Mouse (Mus musculus): ENCODE data around the gene Dusp6.

The Dusp6 gene

DNA sequence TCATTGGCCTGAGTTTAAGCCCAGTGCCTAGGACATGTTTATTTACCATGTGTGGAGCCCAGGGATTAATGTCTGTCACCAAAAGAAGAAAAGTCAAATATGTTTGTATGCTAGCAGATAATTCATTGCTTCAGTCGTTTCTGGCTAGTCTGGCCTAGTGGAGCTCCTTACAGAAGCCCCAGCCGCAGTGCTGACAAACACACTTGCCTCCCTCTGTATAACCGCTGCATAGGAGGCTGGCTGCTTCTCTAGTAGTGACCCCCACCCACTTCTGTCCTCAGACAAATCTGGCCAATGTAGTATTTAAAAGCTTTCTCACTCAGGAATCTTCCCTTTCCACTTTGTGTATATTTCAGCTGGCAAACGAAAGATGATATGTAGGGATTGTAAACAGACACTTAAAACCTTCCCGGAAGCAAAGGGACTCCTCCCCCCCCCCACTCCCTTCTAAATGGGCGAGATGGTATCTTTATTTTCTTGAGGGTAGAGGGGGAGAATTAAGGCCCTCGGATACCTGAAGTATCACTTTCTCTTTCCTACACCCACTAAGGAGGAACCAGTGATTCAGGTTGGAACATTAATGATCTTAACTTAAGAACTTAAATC, 18.3 kb upstream of the Dusp6 start:
- in situ Hi-C loops (cut with MboI, MseI), result no loop called here

DNA sequence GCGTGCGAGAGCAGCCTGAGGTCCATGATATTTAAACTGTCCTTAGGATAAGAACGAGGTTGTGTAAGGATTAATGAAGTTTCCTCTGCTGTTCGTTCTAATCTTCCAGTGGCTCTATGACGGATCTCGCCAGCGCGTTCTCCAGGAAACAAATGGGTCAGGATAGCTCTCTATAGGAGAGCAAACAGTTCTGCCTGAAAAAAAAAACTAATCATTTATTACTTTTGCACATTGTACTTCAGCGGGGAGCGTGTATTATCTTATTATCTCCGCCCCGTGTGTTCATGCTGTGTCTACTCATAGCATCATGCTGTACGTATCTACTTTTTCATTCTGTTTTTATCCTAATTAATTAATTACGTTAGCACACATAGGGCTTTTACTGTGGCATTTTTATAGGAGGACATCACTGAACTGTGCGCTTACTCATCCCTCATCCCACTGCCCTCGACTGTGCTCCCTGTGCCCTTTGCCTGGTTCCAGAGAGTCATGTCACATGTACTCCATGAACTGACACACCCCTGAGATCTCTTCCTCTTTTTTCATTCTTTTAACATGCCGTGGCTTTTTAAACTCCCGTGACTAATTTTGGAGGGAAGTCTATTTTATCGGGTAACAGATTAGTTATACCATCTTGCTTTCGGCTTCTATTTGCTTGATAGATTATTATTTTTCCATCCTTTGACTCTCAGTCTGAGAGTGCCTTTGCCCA, 16.1 kb upstream of the Dusp6 start:
- in situ Hi-C loops (cut with MboI, MseI), result no loop called here

DNA sequence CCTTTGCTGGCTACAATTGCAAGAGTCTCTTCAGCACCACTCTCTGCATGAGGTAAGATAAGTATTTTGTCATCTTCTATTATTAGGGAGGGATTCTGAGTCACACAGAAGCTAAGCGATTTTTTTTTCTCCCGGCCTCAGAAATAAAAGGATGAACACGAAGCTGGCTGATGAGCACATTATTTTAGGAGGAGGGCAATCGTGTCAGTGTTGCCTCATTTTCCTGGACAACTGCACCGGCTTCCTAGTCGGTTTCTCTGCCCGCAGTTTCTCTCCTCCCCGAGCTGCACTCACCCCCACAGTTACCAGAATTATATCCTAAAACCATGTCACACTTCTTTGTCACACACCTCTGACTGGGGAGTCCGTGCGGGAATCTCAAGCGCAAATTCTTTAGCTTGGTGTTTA, 12.2 kb upstream of the Dusp6 start:
- in situ Hi-C loops (cut with MboI, MseI), result no loop called here

DNA sequence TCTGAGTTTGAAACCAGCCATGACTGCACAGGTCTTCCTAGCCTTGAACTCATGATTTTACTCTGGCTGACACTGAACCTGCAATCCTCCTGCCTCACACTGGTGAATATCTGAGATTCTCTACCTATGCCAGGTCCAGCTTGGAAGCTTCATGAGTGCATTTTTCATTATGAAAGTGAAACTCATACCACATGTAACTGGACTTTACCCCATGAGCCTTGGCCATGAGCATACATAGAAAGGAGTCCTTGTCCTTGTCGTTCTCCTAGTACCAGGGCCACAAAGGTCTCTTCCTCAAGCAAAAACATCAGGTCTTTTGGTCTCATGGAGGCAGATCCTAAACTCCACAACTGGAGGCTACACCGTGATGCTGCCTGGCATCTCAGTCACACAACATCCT, 9.6 kb upstream of the Dusp6 start:
- in situ Hi-C loops (cut with MboI, MseI), result no loop called here

DNA sequence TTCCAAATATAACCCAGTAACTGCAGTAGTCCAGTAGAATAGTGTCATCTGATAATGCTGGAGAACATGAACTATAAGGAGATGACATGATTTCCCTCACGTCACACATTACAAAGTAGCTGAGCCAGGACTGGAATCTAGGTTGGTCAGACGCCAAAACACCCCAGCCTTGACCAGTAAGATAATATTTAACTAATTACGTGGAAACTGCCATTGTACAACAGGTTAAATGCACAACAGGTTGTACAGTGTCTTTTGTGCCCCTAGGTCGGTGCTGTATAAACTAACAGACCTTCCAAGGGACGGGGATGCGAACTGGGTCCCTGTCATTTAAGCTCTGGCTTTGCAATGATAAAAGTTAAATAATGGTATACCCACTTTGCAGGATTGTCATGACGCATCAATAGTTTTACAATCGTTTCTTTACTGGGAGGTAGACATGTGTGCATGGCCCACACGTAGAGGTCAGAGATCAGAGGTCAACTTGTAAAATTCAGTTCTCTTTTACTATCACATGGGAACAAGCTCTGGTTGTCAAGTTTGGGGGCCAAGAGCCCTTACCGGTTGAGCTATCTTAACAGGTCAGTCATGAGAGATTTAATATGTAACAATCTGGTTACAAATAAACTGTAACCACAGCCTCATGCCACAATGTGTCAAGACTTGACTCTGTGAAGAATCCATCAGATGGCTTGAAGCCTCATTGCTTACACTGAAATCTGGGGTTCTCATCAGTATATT, 7.0 kb upstream of the Dusp6 start:
- in situ Hi-C loops (cut with MboI, MseI), result no loop called here

DNA sequence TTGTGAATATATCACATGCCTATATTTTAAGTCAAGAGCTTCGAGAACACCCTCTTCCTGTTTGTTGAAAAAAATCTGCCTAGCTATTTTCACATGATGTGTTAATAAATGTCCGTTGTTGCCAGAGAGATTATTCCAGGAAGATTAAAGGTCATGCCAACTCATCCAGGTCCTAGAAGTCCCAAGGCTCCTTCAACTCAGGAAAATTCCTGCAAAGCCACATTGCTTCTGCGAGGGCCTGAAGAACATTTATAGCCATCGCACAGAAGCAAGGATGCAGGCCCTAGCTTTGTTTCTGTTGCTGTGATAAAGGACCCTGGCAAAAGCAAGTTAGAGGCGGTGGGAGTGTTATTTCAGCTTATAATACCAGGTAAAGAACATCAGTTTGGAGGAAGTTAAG, 5.5 kb upstream of the Dusp6 start:
- in situ Hi-C loops (cut with MboI, MseI), result no loop called here

DNA sequence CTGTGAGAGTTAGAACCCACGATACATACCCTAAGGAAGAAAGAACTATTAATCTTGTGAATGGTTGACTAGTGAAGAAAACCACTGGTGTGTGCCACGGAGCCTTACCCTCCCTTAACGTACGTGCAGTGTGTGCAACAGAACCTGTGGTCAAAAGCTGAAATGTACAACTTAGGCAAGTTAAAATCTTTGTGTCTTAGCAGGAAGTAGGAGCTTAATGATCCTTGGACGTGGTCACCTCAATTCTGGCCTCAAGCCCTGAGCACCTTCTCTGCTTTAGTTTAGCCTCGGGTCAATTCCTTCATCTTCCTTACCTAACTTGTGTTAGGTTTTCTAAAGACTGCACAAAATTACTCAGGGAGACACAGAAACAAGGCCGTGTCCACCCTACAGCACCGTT, 3.2 kb upstream of the Dusp6 start:
- in situ Hi-C loops (cut with MboI, MseI), result loop anchor here (5.0 kb wide), 2 partner anchors 53 to 202 kb away; no protein-coding TSS in a partner anchor

DNA sequence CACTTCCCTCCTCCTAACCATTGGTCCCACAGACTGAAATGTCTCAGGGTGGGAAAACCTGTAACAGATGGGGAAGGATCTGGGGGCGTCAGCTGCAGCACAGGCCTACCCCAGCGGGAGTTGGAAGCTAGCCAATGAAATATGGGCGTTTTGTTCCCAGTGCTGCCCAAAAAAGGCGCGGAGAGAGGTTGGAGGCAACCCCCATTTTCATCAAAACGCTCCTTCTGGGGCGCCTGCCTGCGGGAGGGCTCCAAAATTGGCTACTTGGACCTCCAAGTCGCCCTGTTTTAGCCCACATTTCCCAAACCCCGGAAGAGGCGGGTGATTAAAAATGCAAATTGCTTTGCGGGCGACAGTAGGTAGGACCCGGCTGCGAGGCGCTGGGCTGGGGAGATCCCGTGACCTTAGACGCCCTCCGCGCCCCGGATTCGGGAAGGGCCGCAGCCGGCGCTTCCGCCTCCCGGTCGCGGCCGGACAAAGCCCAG, 1.8 kb upstream of the Dusp6 start:
- in situ Hi-C loops (cut with MboI, MseI), result loop anchor here (5.0 kb wide), 2 partner anchors 54 to 201 kb away; no protein-coding TSS in a partner anchor

DNA sequence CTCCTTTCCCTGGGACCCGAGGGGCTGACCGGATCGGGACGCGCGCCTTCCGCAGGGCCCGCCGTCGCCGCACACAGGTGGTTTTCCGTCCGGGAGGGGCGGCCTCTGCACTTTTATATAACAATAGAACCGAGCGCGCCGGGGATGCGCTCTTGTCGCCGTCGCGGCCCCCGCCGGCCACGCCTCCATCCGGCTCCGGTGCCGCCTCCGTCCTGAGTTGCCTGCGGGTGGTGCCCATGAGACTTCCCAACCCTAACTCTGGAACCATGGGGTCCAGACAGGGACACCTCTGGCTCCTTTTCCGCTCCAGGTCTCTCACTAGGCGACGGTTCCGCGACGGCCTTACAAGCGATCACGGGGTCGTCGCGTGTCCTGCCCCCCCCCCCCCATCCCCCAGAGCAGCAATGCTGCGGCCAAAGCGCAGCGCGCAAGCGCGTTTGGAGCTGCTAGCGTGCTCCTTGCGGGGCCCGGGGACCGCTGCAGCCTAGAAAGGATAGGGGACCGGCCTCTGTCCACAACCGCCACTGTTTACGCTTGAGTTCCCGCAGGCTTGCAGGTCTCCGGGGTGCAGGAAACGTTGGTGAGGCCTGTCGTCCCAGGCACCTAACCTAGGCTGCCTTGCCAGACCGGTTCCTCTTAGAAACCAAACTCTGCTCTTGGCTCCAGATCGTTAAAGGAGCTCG, 1.3 kb upstream of the Dusp6 start:
- in situ Hi-C loops (cut with MboI, MseI), result loop anchor here (5.0 kb wide), 2 partner anchors 54 to 201 kb away; no protein-coding TSS in a partner anchor

DNA sequence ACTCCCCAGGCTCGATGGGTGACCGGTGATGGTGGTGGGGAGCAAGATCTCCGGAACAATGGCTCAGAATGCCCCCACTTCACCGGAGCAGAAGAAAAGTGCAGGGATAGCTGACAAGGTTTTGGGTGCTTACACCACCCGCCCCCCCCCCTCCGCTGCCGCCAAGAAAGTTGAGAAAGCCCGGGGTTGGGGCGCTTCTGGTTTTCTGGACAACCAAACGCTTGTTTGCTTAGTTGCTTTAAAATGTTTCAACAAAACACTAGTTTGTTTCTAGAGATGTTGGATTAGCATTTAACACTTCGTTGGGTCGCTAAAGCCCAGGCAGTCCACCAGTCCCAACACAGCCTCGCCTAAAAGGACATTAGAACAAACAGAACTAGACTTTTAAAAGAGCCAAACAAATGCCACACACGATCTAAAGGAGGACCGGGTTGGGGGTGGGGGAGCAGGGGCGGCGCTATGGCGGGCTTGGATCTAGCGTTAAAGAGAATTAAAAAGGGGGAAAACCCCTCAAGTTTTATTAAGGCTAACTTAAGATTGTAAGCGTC, 638 bp upstream of the Dusp6 start:
- in situ Hi-C loops (cut with MboI, MseI), result loop anchor here (5.0 kb wide), 2 partner anchors 55 to 200 kb away; no protein-coding TSS in a partner anchor

DNA sequence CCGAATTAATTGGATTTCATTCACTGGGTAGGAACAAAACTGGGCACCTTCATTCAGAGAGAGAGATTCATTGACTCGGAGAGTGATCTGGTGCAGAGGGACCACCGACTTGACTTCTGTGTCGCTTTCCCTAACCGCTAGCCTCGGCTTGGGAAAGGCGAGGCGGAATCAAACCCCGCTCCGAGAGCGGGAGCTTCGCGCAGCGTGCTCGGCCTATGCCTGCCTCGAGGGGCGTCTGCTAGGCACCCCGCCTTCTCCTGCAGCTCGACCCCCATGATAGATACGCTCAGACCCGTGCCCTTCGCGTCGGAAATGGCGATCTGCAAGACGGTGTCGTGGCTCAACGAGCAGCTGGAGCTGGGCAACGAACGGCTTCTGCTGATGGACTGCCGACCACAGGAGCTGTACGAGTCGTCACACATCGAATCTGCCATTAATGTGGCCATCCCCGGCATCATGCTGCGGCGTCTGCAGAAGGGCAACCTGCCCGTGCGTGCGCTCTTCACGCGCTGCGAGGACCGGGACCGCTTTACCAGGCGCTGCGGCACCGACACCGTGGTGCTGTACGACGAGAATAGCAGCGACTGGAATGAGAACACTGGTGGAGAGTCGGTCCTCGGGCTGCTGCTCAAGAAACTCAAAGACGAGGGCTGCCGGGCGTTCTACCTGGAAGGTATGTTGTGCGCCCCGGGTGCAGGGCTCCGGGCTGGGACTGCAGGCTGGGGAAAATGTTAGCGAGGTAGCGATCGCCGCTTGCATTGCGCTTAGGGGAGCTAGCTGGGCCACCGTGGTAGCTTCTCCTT, 589 bp downstream of the Dusp6 start:
- in situ Hi-C loops (cut with MboI, MseI), result loop anchor here (5.0 kb wide), 2 partner anchors 56 to 199 kb away; no protein-coding TSS in a partner anchor

DNA sequence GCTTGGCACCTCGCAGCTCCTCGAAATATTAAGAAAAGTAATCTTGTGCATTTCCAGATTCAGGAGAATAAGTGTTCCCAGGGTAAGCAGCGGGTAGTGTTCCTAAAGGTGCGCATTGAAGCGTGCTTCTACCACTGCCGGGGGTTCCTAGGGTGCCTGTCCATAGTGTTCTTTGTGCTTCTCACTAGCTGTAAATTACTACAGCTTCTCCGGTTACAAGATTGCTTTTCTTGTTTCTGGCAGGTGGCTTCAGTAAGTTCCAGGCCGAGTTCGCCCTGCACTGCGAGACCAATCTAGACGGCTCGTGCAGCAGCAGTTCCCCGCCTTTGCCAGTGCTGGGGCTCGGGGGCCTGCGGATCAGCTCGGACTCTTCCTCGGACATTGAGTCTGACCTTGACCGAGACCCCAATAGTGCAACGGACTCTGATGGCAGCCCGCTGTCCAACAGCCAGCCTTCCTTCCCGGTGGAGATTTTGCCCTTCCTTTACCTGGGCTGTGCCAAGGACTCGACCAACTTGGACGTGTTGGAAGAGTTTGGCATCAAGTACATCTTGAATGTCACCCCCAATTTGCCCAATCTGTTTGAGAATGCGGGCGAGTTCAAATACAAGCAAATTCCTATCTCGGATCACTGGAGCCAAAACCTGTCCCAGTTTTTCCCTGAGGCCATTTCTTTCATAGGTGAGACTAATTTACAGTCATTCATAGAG, 1.4 kb downstream of the Dusp6 start:
- in situ Hi-C loops (cut with MboI, MseI), result loop anchor here (5.0 kb wide), 2 partner anchors 57 to 198 kb away; no protein-coding TSS in a partner anchor

DNA sequence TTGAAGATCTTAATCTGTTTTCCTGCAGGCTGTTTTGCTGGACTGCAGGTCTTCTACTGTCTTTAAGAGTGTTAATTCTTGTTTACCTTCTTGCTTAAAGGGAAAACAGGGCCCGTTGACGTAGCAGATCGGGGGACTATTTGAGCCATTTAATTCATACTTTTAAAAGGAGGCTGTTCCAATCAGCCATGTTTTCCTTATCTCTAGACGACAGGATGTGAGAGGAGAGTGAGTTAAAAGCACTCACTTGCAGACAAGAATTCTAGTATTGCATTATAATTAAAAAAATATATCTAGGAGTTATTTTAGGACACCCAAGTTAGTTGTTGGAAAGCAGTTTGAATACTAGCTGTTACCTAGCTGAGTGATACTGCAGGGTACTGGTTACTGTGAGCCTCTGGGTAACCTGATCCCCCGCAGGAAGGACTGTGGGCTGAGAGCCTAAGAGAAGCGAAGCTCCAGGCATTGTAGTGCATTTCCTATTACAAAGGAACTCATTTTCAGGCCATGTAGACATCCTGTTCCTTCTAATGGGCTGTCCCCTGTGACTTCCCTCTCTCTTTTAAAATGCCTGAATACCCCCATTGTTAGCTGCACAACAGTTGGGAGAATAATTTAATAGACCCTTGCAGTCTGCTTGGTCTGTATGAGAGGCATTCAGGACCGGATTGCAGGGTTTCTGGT, 2.1 kb downstream of the Dusp6 start:
- in situ Hi-C loops (cut with MboI, MseI), result no loop called here

DNA sequence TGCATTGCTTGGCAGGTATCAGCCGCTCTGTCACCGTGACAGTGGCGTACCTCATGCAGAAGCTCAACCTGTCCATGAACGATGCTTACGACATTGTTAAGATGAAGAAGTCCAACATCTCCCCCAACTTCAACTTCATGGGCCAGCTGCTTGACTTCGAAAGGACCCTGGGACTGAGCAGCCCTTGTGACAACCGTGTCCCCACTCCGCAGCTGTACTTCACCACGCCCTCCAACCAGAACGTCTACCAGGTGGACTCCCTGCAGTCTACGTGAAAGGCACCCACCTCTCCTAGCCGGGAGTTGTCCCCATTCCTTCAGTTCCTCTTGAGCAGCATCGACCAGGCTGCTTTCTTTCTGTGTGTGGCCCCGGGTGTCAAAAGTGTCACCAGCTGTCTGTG, 3.0 kb downstream of the Dusp6 start:
- in situ Hi-C loops (cut with MboI, MseI), result no loop called here

DNA sequence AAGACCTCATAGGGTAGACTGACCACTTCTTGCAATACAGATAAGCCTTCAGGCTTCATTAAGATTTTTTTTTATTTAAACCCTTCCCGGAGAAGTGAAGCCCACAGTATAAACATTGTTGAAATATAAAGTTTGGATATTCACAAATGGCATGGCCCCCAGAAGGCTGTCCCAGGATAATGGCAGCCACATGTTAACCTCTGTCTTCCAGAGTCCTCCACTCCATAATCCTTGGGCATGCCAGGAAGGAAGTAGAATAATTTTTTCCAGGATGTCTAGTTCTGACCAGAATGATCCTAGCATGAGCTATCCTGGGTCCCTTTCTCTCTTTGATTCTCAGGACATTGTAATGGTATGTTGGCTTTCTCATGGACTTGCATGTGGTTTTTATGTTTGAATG, 4.6 kb downstream of the Dusp6 start:
- in situ Hi-C loops (cut with MboI, MseI), result no loop called here

DNA sequence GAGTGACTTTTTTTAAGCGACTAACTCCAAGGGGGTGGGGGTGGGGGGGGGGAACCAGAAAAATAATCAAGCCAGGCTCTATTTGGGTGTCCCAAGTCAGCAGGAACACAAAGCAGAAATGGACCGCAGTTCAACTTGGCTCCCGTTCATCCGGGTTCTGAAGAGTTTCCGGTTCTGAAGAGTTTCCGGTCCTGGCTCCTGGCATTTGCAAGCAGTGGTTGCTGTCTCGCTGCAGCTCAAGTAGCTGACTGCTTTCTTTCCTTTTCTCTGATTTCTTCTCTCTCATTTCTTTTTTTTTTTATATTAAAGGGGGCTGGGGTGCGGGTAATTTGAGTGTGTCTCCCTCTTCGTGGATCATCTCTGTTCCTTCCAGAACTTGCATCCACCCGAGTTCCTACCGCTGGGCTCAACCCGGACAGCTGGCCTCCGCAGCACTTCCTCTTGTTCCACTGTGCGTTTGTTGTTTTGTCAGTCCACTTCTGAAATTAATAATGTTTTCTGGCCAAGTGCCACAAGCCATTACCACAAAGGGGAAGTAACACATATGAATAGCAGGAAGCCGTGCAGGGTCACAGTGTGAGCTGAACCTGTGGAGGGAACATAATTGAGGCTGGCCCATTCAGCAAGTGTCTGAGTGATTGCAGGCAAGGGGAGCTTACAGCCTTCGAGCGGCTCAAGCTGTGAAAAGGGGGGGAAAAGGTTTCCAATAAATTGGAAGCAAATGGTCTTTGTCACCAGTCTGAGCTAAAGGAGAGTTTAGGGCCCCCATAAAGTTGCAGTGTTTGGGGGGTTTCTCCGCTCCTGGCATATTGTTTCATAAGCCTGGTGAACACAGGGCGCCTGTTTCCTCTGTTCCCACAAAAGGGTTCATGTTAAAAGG, 5.6 kb downstream of the Dusp6 start:
- in situ Hi-C loops (cut with MboI, MseI), result no loop called here

DNA sequence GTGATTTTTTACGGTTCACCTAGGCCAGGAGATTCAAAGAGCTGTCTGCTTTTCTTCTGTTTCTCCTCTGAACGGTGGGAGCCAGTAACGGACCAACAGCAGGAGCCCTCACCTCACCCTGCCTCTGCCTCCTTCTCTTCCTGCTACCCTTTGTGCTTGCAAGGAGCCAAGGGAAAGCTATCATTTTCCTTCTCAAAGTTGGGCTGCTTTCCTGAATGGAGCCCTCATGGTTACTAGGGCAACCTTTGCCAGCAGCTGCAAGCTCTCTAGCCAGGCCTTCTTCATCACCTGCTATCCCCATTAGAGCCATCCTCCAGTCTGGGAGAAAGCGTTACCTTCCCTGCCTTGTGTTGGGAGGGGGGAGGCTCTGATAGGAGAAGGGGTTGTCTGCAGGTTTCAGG, 6.3 kb downstream of the Dusp6 start:
- in situ Hi-C loops (cut with MboI, MseI), result no loop called here

DNA sequence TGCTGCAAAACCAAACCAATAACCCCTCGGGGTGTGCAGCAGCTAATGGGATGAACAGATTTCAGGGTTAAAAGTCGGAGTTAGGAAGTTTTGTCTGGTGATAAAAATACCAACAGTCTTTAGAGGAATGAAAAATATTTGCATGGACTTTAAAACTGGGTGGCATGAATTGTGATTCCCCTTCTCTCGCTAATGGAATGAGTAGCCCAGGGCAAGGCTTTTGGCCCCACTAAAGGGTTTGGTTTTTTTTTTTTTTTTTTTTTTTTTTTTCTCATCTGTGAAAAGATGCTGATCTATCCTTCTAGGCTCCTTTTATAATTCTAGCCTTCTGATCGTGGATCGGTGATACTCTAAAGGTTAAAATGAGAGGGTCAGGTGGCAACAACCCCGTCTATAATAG, 6.7 kb downstream of the Dusp6 start:
- in situ Hi-C loops (cut with MboI, MseI), result no loop called here
